In the genomic region with DNA sequence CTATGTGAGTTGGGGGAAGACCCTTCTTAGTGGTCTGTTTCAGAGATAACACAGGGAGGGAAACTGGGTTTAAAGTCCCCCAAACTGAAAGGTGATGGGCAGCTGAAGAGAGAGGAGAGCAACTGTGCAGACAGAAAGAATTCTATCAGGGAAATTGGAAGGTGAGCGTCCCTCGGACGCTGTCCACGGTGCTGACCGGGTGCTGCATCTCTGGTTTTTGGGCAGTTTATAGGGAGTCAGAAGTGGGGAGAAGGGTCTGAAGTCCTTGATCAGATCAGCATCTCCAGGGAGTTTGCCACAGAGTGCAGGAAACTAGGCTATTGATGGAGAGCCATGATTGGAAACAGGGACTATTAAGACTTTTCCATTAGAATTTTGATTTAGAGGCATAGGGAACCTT, we compare ENCODE assay signal across 11 mouse cellular contexts. TPM values are rescaled to one million over a fixed set of nuclear protein-coding genes. Genes with fewer than 3 reads are reported as not detected.
DNase-seq lines count a peak whose midpoint lies in the region; ATAC-seq and TF ChIP-seq lines count a peak whose summit lies in the region.
"Had no signal": no experiment of that assay in that cellular context is flagged by ENCODE, and none has a peak within 500 bp of the region (broad histone marks: within the 10 kb centered on the region; RNA-seq: fewer than 3 reads in every experiment).

No protein-coding gene starts in this region.

- H3K36me3 ChIP-seq in hindbrain, postnatal 0 days (ENCODE audit: insufficient read depth, low read length): no peaks in the 10 kb centered on the region
- H3K36me3 ChIP-seq in hindbrain, embryonic 14.5 days (replicated peaks; ENCODE audit: control insufficient read depth, insufficient read depth): no peaks in the 10 kb centered on the region
- no peaks in the 10 kb centered on the region for H3K36me3 ChIP-seq in embryonic facial prominence, embryonic 11.5 days (replicated peaks; ENCODE audit: control insufficient read depth, insufficient read depth, low read depth, low read length)
- H3K36me3 ChIP-seq: hindbrain, embryonic 15.5 days; limb, embryonic 15.5 days had no signal

- TF ChIP-seq CTCF in hindbrain, postnatal 0 days (IDR thresholded peaks at IDR 0.05; ENCODE audit: low read depth): no peak
- no peak for TF ChIP-seq CTCF in left cerebral cortex, adult 2 months (IDR thresholded peaks at IDR 0.05)
- TF ChIP-seq CTCF in gastrocnemius, adult 2 months (IDR thresholded peaks at IDR 0.05): no peak

- DNase-seq in hindbrain, postnatal 0 days (ENCODE audit: low spot score): peak; percentile 7
- DNase-seq in hindbrain, embryonic 14.5 days (ENCODE audit: low spot score): no peak
- peak; percentile 9 for DNase-seq in urinary bladder, postnatal 25 days (ENCODE audit: low spot score)
- no peak for DNase-seq in urinary bladder, postnatal 4 days (ENCODE audit: low spot score in 2 of 2)
- peak; percentile 78 for DNase-seq in embryonic facial prominence, embryonic 11.5 days (ENCODE audit: low spot score)
- no peak for DNase-seq in left cerebral cortex, adult 2 months (ENCODE audit: extremely low spot score in 1 of 2, low spot score in 2 of 2)
- no peak for DNase-seq in gastrocnemius, adult 2 months
- no peak for DNase-seq in cerebellum, postnatal 36 days

- no peaks in the 10 kb centered on the region for H3K27me3 ChIP-seq in hindbrain, postnatal 0 days (ENCODE audit: insufficient read depth, low read length)
- H3K27me3 ChIP-seq in hindbrain, embryonic 14.5 days (ENCODE audit: control insufficient read depth, insufficient read depth, low read length): no peaks in the 10 kb centered on the region
- H3K27me3 ChIP-seq in embryonic facial prominence, embryonic 11.5 days (ENCODE audit: control insufficient read depth, insufficient read depth, low read length): no peaks in the 10 kb centered on the region
- H3K27me3 ChIP-seq: hindbrain, embryonic 15.5 days; limb, embryonic 15.5 days had no signal

- H3K4me1 ChIP-seq in hindbrain, postnatal 0 days (ENCODE audit: insufficient read depth, low read length): no peaks in the 10 kb centered on the region
- no peaks in the 10 kb centered on the region for H3K4me1 ChIP-seq in hindbrain, embryonic 14.5 days (replicated peaks; ENCODE audit: control insufficient read depth, insufficient read depth, low read length)
- no peaks in the 10 kb centered on the region for H3K4me1 ChIP-seq in embryonic facial prominence, embryonic 11.5 days (ENCODE audit: control insufficient read depth, insufficient read depth, low read length)
- H3K4me1 ChIP-seq: hindbrain, embryonic 15.5 days; limb, embryonic 15.5 days had no signal

- no peak overlapping the region for H3K27ac ChIP-seq in hindbrain, postnatal 0 days
- H3K27ac ChIP-seq in hindbrain, embryonic 14.5 days: no peak overlapping the region
- H3K27ac ChIP-seq in embryonic facial prominence, embryonic 11.5 days (replicated peaks; ENCODE audit: low read depth, low read length): no peak overlapping the region
- H3K27ac ChIP-seq in left cerebral cortex, adult 2 months: no peak overlapping the region
- H3K27ac ChIP-seq in gastrocnemius, adult 2 months: no peak overlapping the region
- H3K27ac ChIP-seq: hindbrain, embryonic 15.5 days; limb, embryonic 15.5 days had no signal

- H3K4me2 ChIP-seq in hindbrain, postnatal 0 days (ENCODE audit: low read depth, low read length): no peak overlapping the region
- H3K4me2 ChIP-seq in hindbrain, embryonic 14.5 days (replicated peaks): no peak overlapping the region
- H3K4me2 ChIP-seq in embryonic facial prominence, embryonic 11.5 days (ENCODE audit: low read depth, low read length): no peak overlapping the region
- H3K4me2 ChIP-seq: hindbrain, embryonic 15.5 days; limb, embryonic 15.5 days had no signal

- H3K9ac ChIP-seq in hindbrain, postnatal 0 days (replicated peaks; ENCODE audit: low read length): no peak overlapping the region
- H3K9ac ChIP-seq in hindbrain, embryonic 14.5 days: no peak overlapping the region
- no peak overlapping the region for H3K9ac ChIP-seq in embryonic facial prominence, embryonic 11.5 days (replicated peaks; ENCODE audit: low read length)
- H3K9ac ChIP-seq: hindbrain, embryonic 15.5 days; limb, embryonic 15.5 days had no signal

- 6% methylated on average over 5 of the region's 5 CpGs for WGBS in hindbrain, postnatal 0 days
- WGBS in hindbrain, embryonic 14.5 days: 5% methylated on average over 5 of the region's 5 CpGs
- WGBS in embryonic facial prominence, embryonic 11.5 days: 2% methylated on average over 5 of the region's 5 CpGs

- intact Hi-C loops in left cerebral cortex, adult 2 months (cut with DNase I): no loop called here
- intact Hi-C loops in gastrocnemius, adult 2 months (cut with DNase I): no loop called here

- no peak overlapping the region for H3K4me3 ChIP-seq in hindbrain, postnatal 0 days (ENCODE audit: low read length)
- no peak overlapping the region for H3K4me3 ChIP-seq in hindbrain, embryonic 14.5 days (replicated peaks; ENCODE audit: low read length)
- H3K4me3 ChIP-seq in embryonic facial prominence, embryonic 11.5 days (ENCODE audit: low read depth, low read length): no peak overlapping the region
- no peak overlapping the region for H3K4me3 ChIP-seq in left cerebral cortex, adult 2 months
- H3K4me3 ChIP-seq in gastrocnemius, adult 2 months: no peak overlapping the region
- H3K4me3 ChIP-seq: erythroblast, embryonic 14.5 days; hindbrain, embryonic 15.5 days; limb, embryonic 15.5 days had no signal

- ATAC-seq in hindbrain, postnatal 0 days: no peak
- ATAC-seq in hindbrain, embryonic 14.5 days (ENCODE audit: low FRiP score): no peak
- ATAC-seq in embryonic facial prominence, embryonic 11.5 days (replicated peaks; ENCODE audit: insufficient number of reproducible peaks, low FRiP score, low TSS enrichment, low read depth): no peak

- H3K9me3 ChIP-seq in hindbrain, postnatal 0 days (ENCODE audit: low read length): no peaks in the 10 kb centered on the region
- H3K9me3 ChIP-seq in hindbrain, embryonic 14.5 days (ENCODE audit: control insufficient read depth, low read length): no peaks in the 10 kb centered on the region
- no peaks in the 10 kb centered on the region for H3K9me3 ChIP-seq in embryonic facial prominence, embryonic 11.5 days (replicated peaks; ENCODE audit: control insufficient read depth, low read length)
- H3K9me3 ChIP-seq: hindbrain, embryonic 15.5 days; limb, embryonic 15.5 days had no signal

RNA-seq across cellular contexts. Expression of gene Nms, which starts 0.7 kb away (rescaled TPM):
- total RNA-seq in hindbrain, postnatal 0 days (2014; rRNA removed): 1.2 TPM in 1 of 2 replicates, not detected in the other
- 0.84 and 1.4 TPM in 2 replicates for polyA plus RNA-seq in hindbrain, postnatal 0 days (2015; fragmentation: Nextera tagmentation; extraction: Ambion mirVana)
- polyA plus RNA-seq in hindbrain, embryonic 14.5 days (2014; fragmentation: Nextera tagmentation; extraction: Ambion mirVana): 1.7 and 3.2 TPM in 2 replicates
- polyA plus RNA-seq in embryonic facial prominence, embryonic 11.5 days (2014; fragmentation: Nextera tagmentation; extraction: Ambion mirVana): not detected in 2 replicates
- not detected for total RNA-seq in left cerebral cortex, adult 2 months (2021)
- total RNA-seq in gastrocnemius, adult 2 months (2021): not detected
- polyA plus RNA-seq: erythroblast, embryonic 14.5 days; limb, embryonic 15.5 days had no signal

RNA-seq across cellular contexts. Expression of gene Chst10, which starts 41.6 kb away (rescaled TPM):
- total RNA-seq in hindbrain, postnatal 0 days (2014; rRNA removed): 61.7 and 63.6 TPM in 2 replicates
- 56.2 and 56.7 TPM in 2 replicates for polyA plus RNA-seq in hindbrain, postnatal 0 days (2015; fragmentation: Nextera tagmentation; extraction: Ambion mirVana)
- polyA plus RNA-seq in hindbrain, embryonic 14.5 days (2014; fragmentation: Nextera tagmentation; extraction: Ambion mirVana): 63.1 and 66.8 TPM in 2 replicates
- polyA plus RNA-seq in embryonic facial prominence, embryonic 11.5 days (2014; fragmentation: Nextera tagmentation; extraction: Ambion mirVana): 10.8 and 11.2 TPM in 2 replicates
- total RNA-seq in left cerebral cortex, adult 2 months (2021): 10 to 100 TPM; 65.1 to 66.4 TPM
- under 1 TPM; 0.17 to 0.26 TPM for total RNA-seq in gastrocnemius, adult 2 months (2021)

RNA-seq across cellular contexts. Expression of gene Pdcl3, which starts 45.8 kb away (rescaled TPM):
- 33.4 and 40.8 TPM in 2 replicates for total RNA-seq in hindbrain, postnatal 0 days (2014; rRNA removed)
- polyA plus RNA-seq in hindbrain, postnatal 0 days (2015; fragmentation: Nextera tagmentation; extraction: Ambion mirVana): 148 and 151 TPM in 2 replicates
- polyA plus RNA-seq in hindbrain, embryonic 14.5 days (2014; fragmentation: Nextera tagmentation; extraction: Ambion mirVana): 131 and 141 TPM in 2 replicates
- polyA plus RNA-seq in embryonic facial prominence, embryonic 11.5 days (2014; fragmentation: Nextera tagmentation; extraction: Ambion mirVana): 152 and 168 TPM in 2 replicates
- total RNA-seq in left cerebral cortex, adult 2 months (2021): 10 to 100 TPM; 32.2 to 40.8 TPM
- total RNA-seq in gastrocnemius, adult 2 months (2021): 10 to 100 TPM; 68.9 to 69.1 TPM

Comparison
In these comparisons a context has a peak if more than half of its experiments do, and no peak if none do; other contexts are left out.
1. DNase-seq: peak in hindbrain, postnatal 0 days (single experiment), urinary bladder, postnatal 25 days (single experiment) and embryonic facial prominence, embryonic 11.5 days (single experiment); none in hindbrain, embryonic 14.5 days (single experiment), urinary bladder, postnatal 4 days (0 of 2), left cerebral cortex, adult 2 months (0 of 2), gastrocnemius, adult 2 months (single experiment) and cerebellum, postnatal 36 days (0 of 2).
2. RNA of gene Chst10, which starts 41.6 kb away (total RNA-seq): 65.1 to 66.4 TPM in left cerebral cortex, adult 2 months and 61.7 to 63.6 TPM in hindbrain, postnatal 0 days; 0.17 to 0.26 TPM in gastrocnemius, adult 2 months; every median in the first group is over 10 times any median in the second.